Mouse (Mus musculus) lung, embryonic 16.5 days (tissue): ENCODE measurements around the gene Prkaa2. TPM values are rescaled to one million over a fixed set of nuclear protein-coding genes. Genes with fewer than 3 reads are reported as not detected.
"Not testable (repeated sequence)": the region's sequence is repeated elsewhere in the genome, so short reads cannot be mapped to it uniquely, and the experiment has no call there.

Source experiments
- ATAC-seq: fragments of 200-750 bp; cut with Nextera tagmentation; 2 replicates; pipeline ENCODE4 v1.8.0; 2017; ENCODE audit warnings: low read depth, mild to moderate bottlenecking, moderate library complexity
- H3K27ac ChIP-seq: fragments of 300-500 bp; sonication (generic); 2 replicates; pipeline ENCODE4 v1.5.1; 2014; ENCODE audit warnings: mild to moderate bottlenecking, control low read depth, low read length
- H3K27me3 ChIP-seq: fragments of 300-500 bp; sonication (generic); 2 replicates; pipeline ENCODE4 v1.6.1; 2014; ENCODE audit warnings: low read depth, low read length, mixed read lengths; ENCODE audit not compliant: control insufficient read depth, insufficient read depth
- H3K36me3 ChIP-seq: fragments of 300-500 bp; sonication (generic); 2 replicates; pipeline ENCODE4 v1.6.1; 2014; ENCODE audit warnings: low read length; ENCODE audit not compliant: control insufficient read depth, insufficient read depth
- H3K4me1 ChIP-seq: fragments of 300-500 bp; sonication (generic); replicated peaks from 2 replicates; pipeline ENCODE4 v1.6.1; 2014; ENCODE audit warnings: low read length, mixed read lengths; ENCODE audit not compliant: control insufficient read depth, insufficient read depth
- H3K4me2 ChIP-seq: fragments of 300-500 bp; sonication (generic); 2 replicates; pipeline ENCODE4 v1.6.1; 2014; ENCODE audit warnings: low read depth, low read length, control low read depth
- H3K4me3 ChIP-seq: fragments of 300-500 bp; sonication (generic); 2 replicates; pipeline ENCODE4 v1.5.1; 2014; ENCODE audit warnings: mild to moderate bottlenecking, low read length, control low read depth
- H3K9ac ChIP-seq: fragments of 300-500 bp; sonication (generic); 2 replicates; pipeline ENCODE4 v1.6.1; 2014; ENCODE audit warnings: low read length, control low read depth
- H3K9me3 ChIP-seq: fragments of 300-500 bp; sonication (generic); 2 replicates; pipeline ENCODE4 v1.6.1; 2016; ENCODE audit warnings: low read length; ENCODE audit not compliant: control insufficient read depth
- WGBS: fragments of 180-500 bp; shearing (Covaris S2); extraction: QIAGEN DNeasy Blood & Tissue Kit; methylation state at CpG from one replicate; pipeline ENCODE4 v1.1.7; 2014; 5-methylcytosine and 5-hydroxymethylcytosine counted together
- polyA plus RNA-seq: library from polyadenylated mRNA; unstranded; fragments of >200 nt; fragmentation: Nextera tagmentation; extraction: Ambion mirVana; gene quantifications from 2 replicates; pipeline ENCODE4 v1.2.1, GENCODE M21; 2015

Gene Prkaa2
- polyA plus RNA-seq, 1 experiment from 2014 or later = 2.8 TPM

DNA sequence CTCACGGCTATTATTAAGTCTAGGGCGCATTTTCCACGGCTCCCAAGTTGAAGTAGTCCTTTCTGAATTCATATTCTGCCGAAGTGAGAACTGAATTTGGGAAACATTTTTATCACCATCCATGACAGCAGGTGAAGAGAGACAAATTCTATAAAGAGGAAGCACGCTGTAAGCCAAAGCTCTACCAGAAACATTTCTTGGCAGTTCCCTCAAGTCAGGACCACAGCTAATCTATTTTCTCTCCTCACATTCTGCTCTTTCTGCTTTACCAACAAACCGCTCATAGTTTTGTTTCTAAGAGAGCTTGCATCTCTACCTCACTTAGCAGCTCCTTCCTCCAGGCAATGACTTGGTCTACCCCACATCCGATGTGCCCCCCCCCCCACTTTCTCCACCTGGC is 96.0 kb downstream of the Prkaa2 start:
- Histone ChIP-seq H3K9ac (no peak overlapping the region), H3K4me1 (peaks cover 6% of the 10 kb centered on the region), H3K4me3 (no peak overlapping the region), H3K27me3 (no peaks in the 10 kb centered on the region), H3K4me2 (no peak overlapping the region), H3K27ac (no peak overlapping the region), H3K36me3 (no peaks in the 10 kb centered on the region), H3K9me3 (peaks cover 2% of the 10 kb centered on the region; the same call in 1 of the 2 replicates)
- ATAC-seq = no peak
- 78% methylated on average over 7 of the region's 7 CpGs for WGBS

DNA sequence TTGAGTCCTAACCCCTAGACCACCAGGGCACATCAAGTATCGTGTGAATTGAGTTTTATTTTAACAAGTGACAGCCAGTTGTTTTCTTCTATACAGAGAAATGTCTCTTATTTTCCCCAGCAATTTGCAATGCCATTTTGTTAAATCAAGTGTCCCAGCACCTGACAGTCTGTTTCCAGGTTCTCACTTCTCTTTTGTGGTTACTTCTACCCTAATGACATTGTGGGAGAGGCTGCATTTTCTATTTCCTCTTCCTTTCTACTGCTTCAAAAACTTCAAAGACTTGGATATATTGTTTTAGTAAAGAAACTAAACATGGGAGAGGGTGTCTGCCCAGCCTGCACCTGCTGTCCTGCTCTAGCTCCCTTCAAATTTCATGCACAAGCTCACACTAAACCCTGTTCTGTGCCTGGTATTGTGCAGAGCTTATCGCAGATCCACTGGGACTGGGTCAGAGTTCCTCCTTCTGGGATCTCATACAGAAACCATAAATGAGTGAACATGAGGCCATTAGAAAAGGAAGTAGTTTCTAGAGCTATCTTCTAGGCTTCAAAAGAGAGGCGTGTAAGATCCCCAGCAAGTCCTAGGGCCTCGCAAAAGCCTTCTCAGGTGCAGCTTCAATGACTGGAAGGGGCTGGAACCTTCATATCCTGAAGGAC is 102.2 kb downstream of the Prkaa2 start:
- Histone ChIP-seq H3K9ac (no peak overlapping the region), H3K27me3 (no peaks in the 10 kb centered on the region), H3K27ac (no peak overlapping the region), H3K4me2 (no peak overlapping the region), H3K4me3 (no peak overlapping the region), H3K4me1 (no peaks in the 10 kb centered on the region), H3K9me3 (peaks cover 2% of the 10 kb centered on the region; the same call in 1 of the 2 replicates), H3K36me3 (no peaks in the 10 kb centered on the region)
- no peak for ATAC-seq
- WGBS = 82% methylated on average over 4 of the region's 4 CpGs

DNA sequence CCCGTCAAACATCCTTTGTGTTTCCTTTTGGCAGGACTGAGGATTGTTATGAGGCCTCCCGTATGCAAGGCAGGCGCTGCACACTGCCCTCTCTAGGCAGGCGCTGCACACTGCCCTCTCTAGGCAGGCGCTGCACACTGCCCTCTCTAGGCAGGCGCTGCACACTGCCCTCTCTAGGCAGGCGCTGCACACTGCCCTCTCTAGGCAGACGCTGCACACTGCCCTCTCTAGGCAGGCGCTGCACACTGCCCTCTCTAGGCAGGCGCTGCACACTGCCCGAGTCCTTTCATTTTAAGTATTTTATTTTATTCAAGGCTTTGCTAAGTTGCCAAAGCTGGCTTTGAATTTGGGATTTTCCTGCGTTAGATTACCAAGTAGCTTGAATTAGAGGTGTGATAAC is 105.0 kb downstream of the Prkaa2 start:
- H3K36me3 ChIP-seq, H3K4me1 ChIP-seq, ATAC-seq, H3K9me3 ChIP-seq, H3K27ac ChIP-seq, H3K4me3 ChIP-seq, H3K4me2 ChIP-seq, H3K27me3 ChIP-seq, H3K9ac ChIP-seq: not testable (repeated sequence)
- WGBS = 84% methylated on average over 10 of the region's 12 CpGs

DNA sequence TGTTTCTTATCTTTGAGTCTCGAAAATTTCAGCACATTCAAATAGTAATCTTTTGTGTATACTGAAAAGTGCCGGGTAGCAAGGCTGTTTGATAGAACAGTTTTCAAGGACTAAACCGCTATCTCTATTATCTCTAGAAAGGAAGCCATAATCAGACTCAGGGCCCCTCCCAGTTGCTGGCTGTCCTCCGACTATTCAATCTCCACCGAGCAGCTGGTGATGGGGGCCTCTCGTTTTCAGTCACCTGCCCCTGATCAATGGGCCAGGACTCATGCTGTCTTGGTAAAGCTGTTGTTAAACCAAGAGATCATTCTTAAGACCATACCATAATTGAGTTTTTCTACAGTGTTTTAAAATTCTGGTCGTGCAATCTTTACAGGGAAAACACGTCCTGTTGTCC is 105.6 kb downstream of the Prkaa2 start:
- H3K36me3 ChIP-seq = no peaks in the 10 kb centered on the region
- WGBS = 60% methylated on average over 8 of the region's 8 CpGs
- no peak overlapping the region for H3K9ac ChIP-seq
- no peak overlapping the region for H3K4me3 ChIP-seq
- H3K27me3 ChIP-seq = no peaks in the 10 kb centered on the region
- no peak overlapping the region for H3K27ac ChIP-seq
- H3K9me3 ChIP-seq = peaks cover 2% of the 10 kb centered on the region; the same call in 1 of the 2 replicates
- H3K4me1 ChIP-seq = no peaks in the 10 kb centered on the region
- ATAC-seq = no peak
- H3K4me2 ChIP-seq = no peak overlapping the region

- Histone ChIP-seq H3K27ac (no peak overlapping the region), H3K9ac (no peak overlapping the region), H3K36me3 (no peaks in the 10 kb centered on the region), H3K4me1 (no peaks in the 10 kb centered on the region), H3K9me3 (no peaks in the 10 kb centered on the region), H3K4me3 (no peak overlapping the region), H3K4me2 (no peak overlapping the region), H3K27me3 (no peaks in the 10 kb centered on the region)
- no peak for ATAC-seq
- 50% methylated on average over 1 of the region's 1 CpGs for WGBS
These were observed 108.0 kb downstream of the Prkaa2 start for GRCm38 (mm10) chr4:105001736-105002135.

GRCm38 (mm10) chr4:104999702-105000101 is 110.0 kb downstream of the Prkaa2 start:
- H3K9me3 ChIP-seq = no peaks in the 10 kb centered on the region
- no peak overlapping the region for H3K27ac ChIP-seq
- H3K27me3 ChIP-seq = no peaks in the 10 kb centered on the region
- no peak overlapping the region for H3K4me3 ChIP-seq
- 65% methylated on average over 5 of the region's 5 CpGs for WGBS
- H3K9ac ChIP-seq = no peak overlapping the region
- H3K4me2 ChIP-seq = no peak overlapping the region
- H3K4me1 ChIP-seq = no peaks in the 10 kb centered on the region
- no peak for ATAC-seq
- H3K36me3 ChIP-seq = no peaks in the 10 kb centered on the region

- Histone ChIP-seq H3K4me1 (no peaks in the 10 kb centered on the region), H3K9me3 (no peaks in the 10 kb centered on the region), H3K9ac (no peak overlapping the region), H3K36me3 (no peaks in the 10 kb centered on the region), H3K4me3 (no peak overlapping the region), H3K27ac (no peak overlapping the region), H3K27me3 (no peaks in the 10 kb centered on the region), H3K4me2 (no peak overlapping the region)
- 88% methylated on average over 10 of the region's 10 CpGs for WGBS
- ATAC-seq = no peak
These were observed 116.4 kb downstream of the Prkaa2 start for GRCm38 (mm10) chr4:104993140-104993874.

GRCm38 (mm10) chr4:104992271-104992670 is 117.4 kb downstream of the Prkaa2 start:
- H3K4me2 ChIP-seq = no peak overlapping the region
- H3K4me1 ChIP-seq = no peaks in the 10 kb centered on the region
- H3K9ac ChIP-seq = no peak overlapping the region
- WGBS = 78% methylated on average over 3 of the region's 3 CpGs
- H3K27me3 ChIP-seq = no peaks in the 10 kb centered on the region
- no peak for ATAC-seq
- no peaks in the 10 kb centered on the region for H3K9me3 ChIP-seq
- H3K27ac ChIP-seq = no peak overlapping the region
- no peaks in the 10 kb centered on the region for H3K36me3 ChIP-seq
- H3K4me3 ChIP-seq = no peak overlapping the region

GRCm38 (mm10) chr4:104990686-104991085 is 119.0 kb downstream of the Prkaa2 start:
- no peak for ATAC-seq
- Histone ChIP-seq H3K9ac (no peak overlapping the region), H3K4me3 (no peak overlapping the region), H3K27ac (no peak overlapping the region), H3K4me1 (no peaks in the 10 kb centered on the region), H3K27me3 (no peaks in the 10 kb centered on the region), H3K36me3 (no peaks in the 10 kb centered on the region), H3K4me2 (no peak overlapping the region), H3K9me3 (no peaks in the 10 kb centered on the region)
- WGBS = 67% methylated on average over 3 of the region's 3 CpGs
